Comparison of ENCODE assay signal across 8 mouse cellular contexts in the genomic region with DNA sequence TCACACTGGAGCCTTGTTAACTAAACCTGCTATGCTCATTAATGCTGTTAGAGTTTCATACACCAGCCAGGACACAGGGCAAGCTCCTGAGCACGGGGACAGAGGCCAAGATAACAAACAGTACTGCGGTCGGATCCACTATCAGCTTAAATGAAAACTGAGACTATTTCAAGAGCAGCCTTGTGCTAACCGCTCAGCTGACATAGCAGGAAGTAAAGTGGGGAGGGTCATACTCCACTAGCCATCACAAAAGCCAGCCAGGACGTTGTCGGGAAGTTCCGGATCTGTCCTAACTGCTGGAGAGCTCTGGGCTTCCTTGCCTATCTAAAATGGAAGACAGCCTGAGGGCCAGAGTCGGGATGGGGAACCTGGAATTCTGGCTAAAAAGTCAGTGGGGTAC. TPM values are rescaled to one million over a fixed set of nuclear protein-coding genes. Genes with fewer than 3 reads are reported as not detected.
DNase-seq lines count a peak whose midpoint lies in the region; ATAC-seq lines count a peak whose summit lies in the region.
"Had no signal": no experiment of that assay in that cellular context is flagged by ENCODE, and none has a peak within 500 bp of the region (broad histone marks: within the 10 kb centered on the region; RNA-seq: fewer than 3 reads in every experiment).

No protein-coding gene starts in this region.

- 0 out of 2 replicates have a peak overlapping the region, but pooled peaks have one; percentile 21 for H3K4me3 ChIP-seq in embryonic facial prominence, embryonic 10.5 days
- H3K4me3 ChIP-seq in heart, embryonic 10.5 days = peak overlapping the region; percentile 75
- H3K4me3 ChIP-seq in kidney, embryonic 14.5 days (ENCODE audit: low read length) = no peak overlapping the region
- H3K4me3 ChIP-seq: left cerebral cortex, adult 2 months had no signal

- H3K9ac ChIP-seq in kidney, embryonic 14.5 days (ENCODE audit: low read depth, low read length) = no peak overlapping the region

- peak overlapping the region; percentile 48; the same call in 1 of the 2 replicates for H3K27ac ChIP-seq in embryonic facial prominence, embryonic 10.5 days (replicated peaks)
- H3K27ac ChIP-seq in heart, embryonic 10.5 days = peak overlapping the region; percentile 97
- no peak overlapping the region for H3K27ac ChIP-seq in kidney, embryonic 14.5 days (ENCODE audit: low read depth, low read length)
- H3K27ac ChIP-seq: left cerebral cortex, adult 2 months had no signal

- no peaks in the 10 kb centered on the region for H3K9me3 ChIP-seq in embryonic facial prominence, embryonic 10.5 days
- no peaks in the 10 kb centered on the region for H3K9me3 ChIP-seq in heart, embryonic 10.5 days
- H3K9me3 ChIP-seq in kidney, embryonic 14.5 days (ENCODE audit: control insufficient read depth, low read length) = no peaks in the 10 kb centered on the region

- peaks cover 35% of the 10 kb centered on the region for H3K4me1 ChIP-seq in embryonic facial prominence, embryonic 10.5 days
- H3K4me1 ChIP-seq in heart, embryonic 10.5 days = peaks cover 43% of the 10 kb centered on the region
- peaks cover 14% of the 10 kb centered on the region; the same call in 1 of the 2 replicates for H3K4me1 ChIP-seq in kidney, embryonic 14.5 days (ENCODE audit: control insufficient read depth, insufficient read depth, low read length)

- WGBS in embryonic facial prominence, embryonic 10.5 days = 17% methylated on average over 8 of the region's 8 CpGs
- 6% methylated on average over 8 of the region's 8 CpGs for WGBS in heart, embryonic 10.5 days
- WGBS in kidney, embryonic 14.5 days = 19% methylated on average over 8 of the region's 8 CpGs

- ATAC-seq in kidney, embryonic 14.5 days (ENCODE audit: low FRiP score, low TSS enrichment) = 0 out of 2 replicates have a peak, but pooled peaks have one; percentile 21
- peak; percentile 53 for ATAC-seq in megakaryocyte, adult 5-6 weeks (ENCODE audit: poor library complexity, severe bottlenecking)

- no peaks in the 10 kb centered on the region for H3K36me3 ChIP-seq in embryonic facial prominence, embryonic 10.5 days (replicated peaks)
- H3K36me3 ChIP-seq in heart, embryonic 10.5 days = 0 out of 2 replicates have a peak, but pooled peaks cover 3% of the 10 kb centered on the region
- no peaks in the 10 kb centered on the region for H3K36me3 ChIP-seq in kidney, embryonic 14.5 days (ENCODE audit: control insufficient read depth, insufficient read depth, low read length)

- peaks cover 59% of the 10 kb centered on the region for H3K27me3 ChIP-seq in embryonic facial prominence, embryonic 10.5 days (replicated peaks; ENCODE audit: low read depth, poor library complexity, severe bottlenecking)
- no peaks in the 10 kb centered on the region for H3K27me3 ChIP-seq in heart, embryonic 10.5 days (ENCODE audit: insufficient read depth, poor library complexity, severe bottlenecking)
- peaks cover 8% of the 10 kb centered on the region; the same call in 1 of the 2 replicates for H3K27me3 ChIP-seq in kidney, embryonic 14.5 days (ENCODE audit: control insufficient read depth, insufficient read depth, low read length)

- DNase-seq in embryonic facial prominence, embryonic 10.5 days (ENCODE audit: low spot score) = no peak
- DNase-seq in heart, embryonic 10.5 days (ENCODE audit: low spot score) = peak; percentile 76
- no peak for DNase-seq in retina, embryonic 14.5 days (ENCODE audit: low spot score)
- DNase-seq in frontal cortex, postnatal 36 days (ENCODE audit: low spot score in 2 of 2) = no peak
- DNase-seq in cerebellum, postnatal 4 days (ENCODE audit: low spot score in 2 of 2) = no peak

- H3K4me2 ChIP-seq in kidney, embryonic 14.5 days (replicated peaks; ENCODE audit: low read depth, low read length) = no peak overlapping the region; the same call in 1 of the 2 replicates

RNA-seq across cellular contexts. Expression of a gene that starts 4.2 kb away (rescaled TPM):
- 3.9 and 5.7 TPM in 2 replicates for polyA plus RNA-seq in embryonic facial prominence, embryonic 10.5 days (2016; fragmentation: Nextera tagmentation; extraction: Ambion mirVana)
- polyA plus RNA-seq in heart, embryonic 10.5 days (2016; fragmentation: Nextera tagmentation; extraction: Ambion mirVana) = 102 and 155 TPM in 2 replicates
- 5.1 and 6.3 TPM in 2 replicates for polyA plus RNA-seq in kidney, embryonic 14.5 days (2014; fragmentation: Nextera tagmentation; extraction: Ambion mirVana)
- total RNA-seq in megakaryocyte, adult 5-6 weeks (2015) = not detected in 2 replicates
- not detected in 2 replicates for total RNA-seq in megakaryocyte, adult 5-6 weeks (2017)

RNA-seq across cellular contexts. Expression of a gene that starts 51.7 kb away (rescaled TPM):
- polyA plus RNA-seq in embryonic facial prominence, embryonic 10.5 days (2016; fragmentation: Nextera tagmentation; extraction: Ambion mirVana) = 438 and 447 TPM in 2 replicates
- polyA plus RNA-seq in heart, embryonic 10.5 days (2016; fragmentation: Nextera tagmentation; extraction: Ambion mirVana) = 179 and 249 TPM in 2 replicates
- polyA plus RNA-seq in kidney, embryonic 14.5 days (2014; fragmentation: Nextera tagmentation; extraction: Ambion mirVana) = 283 and 332 TPM in 2 replicates
- 74.7 and 84.8 TPM in 2 replicates for total RNA-seq in megakaryocyte, adult 5-6 weeks (2015)
- total RNA-seq in megakaryocyte, adult 5-6 weeks (2017) = 135 and 140 TPM in 2 replicates

RNA-seq across cellular contexts. Expression of a gene that starts 51.8 kb away (rescaled TPM):
- polyA plus RNA-seq in embryonic facial prominence, embryonic 10.5 days (2016; fragmentation: Nextera tagmentation; extraction: Ambion mirVana) = 18.5 and 20.1 TPM in 2 replicates
- polyA plus RNA-seq in heart, embryonic 10.5 days (2016; fragmentation: Nextera tagmentation; extraction: Ambion mirVana) = 30.5 and 32.1 TPM in 2 replicates
- polyA plus RNA-seq in kidney, embryonic 14.5 days (2014; fragmentation: Nextera tagmentation; extraction: Ambion mirVana) = 23.9 and 26.2 TPM in 2 replicates
- total RNA-seq in megakaryocyte, adult 5-6 weeks (2015) = 7.8 and 11.2 TPM in 2 replicates
- 10.8 and 12.3 TPM in 2 replicates for total RNA-seq in megakaryocyte, adult 5-6 weeks (2017)

Comparison
In these comparisons a context has a peak if more than half of its experiments do, and no peak if none do; other contexts are left out.
1. RNA of a gene that starts 4.2 kb away (polyA plus RNA-seq): 102 to 155 TPM in heart, embryonic 10.5 days; 5.1 to 6.3 TPM in kidney, embryonic 14.5 days and 3.9 to 5.7 TPM in embryonic facial prominence, embryonic 10.5 days; every median in the first group is over 10 times any median in the second.